Mouse (Mus musculus): ENCODE measurements around the gene Il1f5.

The Il1f5 gene

DNA sequence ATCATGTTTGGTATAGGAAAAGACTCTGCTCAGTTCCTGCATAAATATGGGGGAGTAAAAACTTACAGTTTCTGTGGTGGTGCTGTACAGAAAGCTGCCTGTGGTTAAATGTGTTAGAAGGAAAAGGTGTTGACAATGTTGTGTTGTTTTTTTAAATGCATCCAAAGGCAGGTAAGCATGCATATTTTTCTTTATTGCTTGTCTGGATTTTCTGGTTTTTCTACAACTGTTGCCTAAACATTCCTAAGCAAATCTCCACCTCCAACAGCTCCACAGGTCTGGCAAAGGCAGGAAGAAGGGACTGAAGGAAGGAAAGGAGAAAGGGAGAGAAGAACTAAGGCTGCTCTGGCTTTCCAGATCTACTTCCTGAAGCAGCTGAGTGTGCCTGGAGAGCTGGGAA, at the start of gene Il1f5:
TSS of gene Il1f5 (plus strand) at position 301 of the 400 bp plus-strand sequence.
- DNase-seq (ENCODE audit: low read depth), result no peak

DNA sequence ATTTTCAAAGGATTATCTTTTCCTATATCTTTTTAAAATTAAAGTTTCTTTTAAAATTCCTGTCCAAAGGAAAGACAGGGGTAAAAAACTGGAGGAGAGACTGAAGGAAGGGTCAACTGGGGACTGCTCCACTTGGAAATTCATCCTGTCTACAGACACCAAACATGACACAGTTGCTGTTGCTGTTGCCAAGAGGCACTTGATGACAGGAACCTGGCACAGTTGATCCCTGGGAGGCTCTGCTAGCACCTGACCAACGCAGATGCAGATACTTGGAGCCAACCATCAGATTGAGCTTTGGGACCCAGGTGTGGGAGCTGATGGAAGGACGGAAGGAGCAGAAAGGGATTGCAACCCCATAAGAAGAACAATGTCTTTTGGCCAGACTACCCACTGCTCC, 49.6 kb upstream of the Il1f5 start:
- no peak for DNase-seq (ENCODE audit: low read depth)

DNA sequence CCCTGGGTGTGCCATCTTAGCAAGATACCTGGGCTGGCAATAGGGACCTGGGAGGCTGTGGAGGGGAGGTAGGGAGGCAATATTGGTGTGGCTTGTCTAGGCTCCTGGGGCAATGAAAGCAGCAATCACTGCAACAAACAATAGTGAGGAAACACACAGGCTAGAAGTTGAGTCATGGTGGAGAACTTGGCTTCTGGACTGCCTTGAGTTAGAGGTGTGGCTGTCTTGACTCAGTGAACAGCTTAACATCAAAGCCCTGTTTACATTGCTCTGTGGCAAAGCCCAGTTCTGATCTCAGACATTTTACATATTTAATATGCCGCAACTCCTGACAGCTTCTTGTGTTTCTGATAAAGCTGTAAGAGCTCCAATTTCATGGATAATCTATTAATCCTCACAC, 9.3 kb upstream of the Il1f5 start:
- DNase-seq (ENCODE audit: low read depth), result no peak

DNA sequence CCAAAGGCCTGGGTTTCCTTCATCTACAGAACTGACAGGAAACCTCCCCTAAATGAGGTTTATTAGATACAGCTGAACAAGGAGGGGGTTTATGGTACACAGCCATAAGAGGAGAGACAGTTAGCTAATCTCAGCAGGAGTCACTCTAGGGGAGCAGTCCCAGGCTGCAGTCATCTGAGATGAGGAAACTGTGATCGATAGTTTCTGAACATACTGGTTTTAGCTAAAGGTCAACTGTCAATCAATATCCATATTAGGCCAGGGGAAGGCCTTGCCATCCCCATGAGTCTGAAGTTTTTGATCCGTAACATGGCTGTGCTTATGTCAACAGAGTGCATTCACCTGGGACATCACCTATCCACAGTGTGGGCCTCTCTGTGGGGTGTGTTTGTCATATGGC, 3.1 kb upstream of the Il1f5 start:
- DNase-seq (ENCODE audit: low read depth), result no peak

DNA sequence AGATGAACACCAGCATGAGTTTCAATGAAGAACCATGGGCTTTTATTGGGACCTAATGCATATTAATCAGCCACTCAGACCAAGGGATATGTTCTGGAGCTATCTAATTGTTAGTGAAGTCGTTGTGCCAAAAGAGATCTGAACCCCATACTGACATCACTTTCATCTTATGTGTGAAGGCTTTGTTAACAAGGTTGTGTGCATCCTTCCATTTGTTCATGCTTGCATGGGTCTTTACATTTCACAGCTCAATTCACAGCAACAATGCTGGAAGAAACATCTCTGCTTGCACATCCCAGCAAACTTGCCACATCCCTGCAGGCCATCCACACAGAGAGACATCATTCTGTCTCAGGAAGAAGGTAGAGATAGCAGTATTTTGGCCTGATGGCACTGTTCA, 1.6 kb upstream of the Il1f5 start:
- DNase-seq (ENCODE audit: low read depth), result no peak

GRCm38 (mm10) chr2:24290896-24291295, 14.1 kb downstream of the Il1f5 start, which contains the start of gene Il1f10:
TSS of gene Il1f10 (plus strand) at chr2:24291196.
- no peak for DNase-seq (ENCODE audit: low read depth)

GRCm38 (mm10) chr2:24294616-24295015, 17.9 kb downstream of the Il1f5 start:
- peak; percentile 28 for DNase-seq (ENCODE audit: low read depth)

DNA sequence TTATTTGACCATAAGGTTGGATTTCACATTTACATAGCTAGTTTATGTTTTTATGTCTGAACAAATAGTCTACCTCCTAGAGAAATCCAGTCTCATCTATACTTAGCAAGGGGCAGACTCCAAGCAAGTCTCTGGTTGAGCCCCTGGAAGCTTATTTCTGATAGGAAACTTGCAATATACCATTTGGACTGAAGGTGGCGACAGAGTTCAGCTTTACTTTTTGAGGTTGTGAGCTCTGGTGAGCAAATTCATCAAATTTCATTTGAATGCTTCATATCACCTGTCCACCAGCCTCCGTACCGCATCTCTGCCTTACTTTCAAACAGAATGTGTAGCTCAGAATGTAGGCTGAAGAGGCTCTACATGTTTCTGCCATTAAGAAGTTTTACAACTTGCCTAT, 20.1 kb downstream of the Il1f5 start:
- DNase-seq (ENCODE audit: low read depth), result no peak

- DNase-seq (ENCODE audit: low read depth), result no peak
Observed at GRCm38 (mm10) chr2:24311302-24312001, 34.7 kb downstream of the Il1f5 start.

GRCm38 (mm10) chr2:24316919-24317318, 40.2 kb downstream of the Il1f5 start:
- no peak for DNase-seq (ENCODE audit: low read depth)

- DNase-seq (ENCODE audit: low read depth), result no peak
Observed at GRCm38 (mm10) chr2:24317919-24318598, 41.3 kb downstream of the Il1f5 start.

Measured in fibroblast of lung, adult 2 months (primary cell).